Comparison of ENCODE assay signal across 8 mouse cellular contexts in the genomic region with DNA sequence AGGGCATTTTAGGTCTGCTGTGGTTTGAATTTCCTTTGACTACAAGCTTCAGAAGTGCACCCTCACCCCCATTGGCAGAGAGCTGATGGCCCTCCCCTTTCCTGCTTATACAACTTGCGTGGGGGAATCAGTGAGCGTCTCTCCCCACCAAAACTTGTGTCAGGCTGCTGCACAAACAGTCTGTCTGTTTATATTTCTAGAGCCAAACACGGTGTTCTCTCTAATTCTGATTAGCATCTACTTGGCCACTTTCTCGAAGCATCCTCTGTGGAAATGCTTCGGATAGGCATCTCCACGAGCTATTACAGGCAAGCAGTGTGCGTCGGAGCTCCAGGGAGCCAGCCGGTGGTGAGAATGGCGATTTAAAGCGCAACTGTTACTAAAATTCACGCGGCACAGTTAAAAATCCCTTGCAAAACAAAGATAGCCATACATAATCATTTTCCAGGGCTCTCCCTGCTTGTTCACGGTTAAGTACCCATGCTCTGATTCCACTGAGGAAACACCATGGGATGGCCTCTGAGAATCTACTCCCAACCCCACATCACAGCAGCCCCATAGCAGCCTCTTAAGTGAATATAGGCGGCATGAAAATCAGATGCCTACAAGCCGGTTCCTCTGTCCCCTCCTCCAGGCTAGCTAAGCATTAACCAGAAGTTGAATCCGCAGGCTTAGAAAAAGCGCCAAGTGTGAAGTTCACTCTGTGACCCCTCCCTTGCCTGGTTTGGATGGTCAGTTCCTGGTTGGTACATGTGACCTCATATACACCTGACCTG.
A peak's percentile ranks its signal among the peaks of the same experiment; 100 is the strongest.
DNase-seq lines count a peak whose midpoint lies in the region; ATAC-seq and TF ChIP-seq lines count a peak whose summit lies in the region.

No protein-coding gene starts in this region.

- no peak for TF ChIP-seq CTCF in midbrain, postnatal 0 days (IDR thresholded peaks at IDR 0.05)

- peak; percentile 10 to 18 for DNase-seq in right cerebral cortex, adult 2 months (ENCODE audit: low spot score in 2 of 2)
- no peak for DNase-seq in right cerebral cortex, adult 18-20 months
- DNase-seq in intestine, embryonic 14.5 days (ENCODE audit: low spot score): peak; percentile 51
- peak; percentile 7 for DNase-seq in midbrain, postnatal 0 days (ENCODE audit: low spot score)
- no peak for DNase-seq in cerebellum, adult 9-11 months
- no peak for DNase-seq in embryo, embryonic 10.5 days (ENCODE audit: low spot score)

- no peaks in the 10 kb centered on the region for H3K36me3 ChIP-seq in intestine, embryonic 14.5 days (ENCODE audit: control insufficient read depth, insufficient read depth, low read length)
- H3K36me3 ChIP-seq in limb, embryonic 12.5 days: no peaks in the 10 kb centered on the region
- H3K36me3 ChIP-seq in midbrain, postnatal 0 days (ENCODE audit: insufficient read depth, low read length): no peaks in the 10 kb centered on the region

- peak overlapping the region; percentile 12; the same call in 1 of the 2 replicates for H3K4me3 ChIP-seq in intestine, embryonic 14.5 days (ENCODE audit: low read depth, low read length)
- H3K4me3 ChIP-seq in limb, embryonic 12.5 days (replicated peaks): no peak overlapping the region
- peak overlapping the region; percentile 7; the same call in 1 of the 2 replicates for H3K4me3 ChIP-seq in midbrain, postnatal 0 days (ENCODE audit: low read depth, low read length)

- H3K4me1 ChIP-seq in intestine, embryonic 14.5 days (replicated peaks; ENCODE audit: control insufficient read depth, insufficient read depth, low read length): peaks cover 12% of the 10 kb centered on the region
- H3K4me1 ChIP-seq in limb, embryonic 12.5 days (replicated peaks): peaks cover 19% of the 10 kb centered on the region
- H3K4me1 ChIP-seq in midbrain, postnatal 0 days (ENCODE audit: insufficient read depth, low read length): no peaks in the 10 kb centered on the region

- H3K9me3 ChIP-seq in intestine, embryonic 14.5 days (ENCODE audit: control insufficient read depth, low read length): no peaks in the 10 kb centered on the region
- H3K9me3 ChIP-seq in limb, embryonic 12.5 days: no peaks in the 10 kb centered on the region
- no peaks in the 10 kb centered on the region for H3K9me3 ChIP-seq in midbrain, postnatal 0 days (ENCODE audit: low read length)

- ATAC-seq in intestine, embryonic 14.5 days (replicated peaks; ENCODE audit: low FRiP score, low TSS enrichment, low read depth): peak; percentile 75
- ATAC-seq in limb, embryonic 12.5 days (ENCODE audit: insufficient number of reproducible peaks, insufficient read depth, low FRiP score, low TSS enrichment, low read depth): no peak
- no peak for ATAC-seq in midbrain, postnatal 0 days (ENCODE audit: low FRiP score)
- ATAC-seq in inflammation-experienced regulatory T-cells, adult 6 months: no peak

- 25% methylated on average over 18 of the region's 18 CpGs for WGBS in intestine, embryonic 14.5 days
- 41% methylated on average over 18 of the region's 18 CpGs for WGBS in limb, embryonic 12.5 days
- WGBS in midbrain, postnatal 0 days: 18% methylated on average over 18 of the region's 18 CpGs

- peak overlapping the region; percentile 48 for H3K4me2 ChIP-seq in intestine, embryonic 14.5 days (ENCODE audit: low read length)
- peak overlapping the region; percentile 42 for H3K4me2 ChIP-seq in limb, embryonic 12.5 days
- peak overlapping the region; percentile 46 for H3K4me2 ChIP-seq in midbrain, postnatal 0 days (ENCODE audit: low read depth, low read length, poor library complexity, severe bottlenecking)

- no peak overlapping the region for H3K27ac ChIP-seq in intestine, embryonic 14.5 days (ENCODE audit: low read depth)
- H3K27ac ChIP-seq in limb, embryonic 12.5 days: no peak overlapping the region
- no peak overlapping the region for H3K27ac ChIP-seq in midbrain, postnatal 0 days (ENCODE audit: low read depth, low read length)

- 0 out of 2 replicates have a peak overlapping the region, but pooled peaks have one; percentile 3 for H3K9ac ChIP-seq in intestine, embryonic 14.5 days (ENCODE audit: low read length)
- no peak overlapping the region for H3K9ac ChIP-seq in limb, embryonic 12.5 days (replicated peaks)
- no peak overlapping the region for H3K9ac ChIP-seq in midbrain, postnatal 0 days (replicated peaks; ENCODE audit: low read length, poor library complexity, severe bottlenecking)

- no peaks in the 10 kb centered on the region for H3K27me3 ChIP-seq in intestine, embryonic 14.5 days (replicated peaks; ENCODE audit: control insufficient read depth, insufficient read depth, low read length)
- H3K27me3 ChIP-seq in limb, embryonic 12.5 days: 0 out of 2 replicates have a peak, but pooled peaks cover 7% of the 10 kb centered on the region
- H3K27me3 ChIP-seq in midbrain, postnatal 0 days (ENCODE audit: insufficient read depth, low read length): no peaks in the 10 kb centered on the region

Comparison
In these comparisons a context has a peak if more than half of its experiments do, and no peak if none do; other contexts are left out.
1. DNase-seq: peak in right cerebral cortex, adult 2 months (2 of 2), intestine, embryonic 14.5 days (single experiment) and midbrain, postnatal 0 days (single experiment); none in right cerebral cortex, adult 18-20 months (single experiment), cerebellum, adult 9-11 months (single experiment) and embryo, embryonic 10.5 days (single experiment).
2. Peak in every context shown above with its lines, with median percentiles within 50 percentile points of each other: H3K4me2 ChIP-seq.